Mouse (Mus musculus) kidney, embryonic 16.5 days (tissue): Measurements from ENCODE around the gene Fgd2. TPM values are rescaled to one million over a fixed set of nuclear protein-coding genes. Genes with fewer than 3 reads are reported as not detected.

Experiments
- ATAC-seq: fragments of 200-750 bp; cut with Nextera tagmentation; 2 replicates; pipeline ENCODE4 v1.8.0; 2017; ENCODE audit warnings: moderate TSS enrichment; ENCODE audit not compliant: low FRiP score, low TSS enrichment
- H3K27ac ChIP-seq: fragments of 300-500 bp; sonication (generic); 2 replicates; pipeline ENCODE4 v1.5.1; 2014; ENCODE audit warnings: low read length
- H3K27me3 ChIP-seq: fragments of 300-500 bp; sonication (generic); 2 replicates; pipeline ENCODE4 v1.6.1; 2014; ENCODE audit warnings: low read length, control low read depth, mixed read lengths; ENCODE audit not compliant: insufficient read depth
- H3K36me3 ChIP-seq: fragments of 300-500 bp; sonication (generic); 2 replicates; pipeline ENCODE4 v1.6.1; 2014; ENCODE audit warnings: low read length, control low read depth, mixed read lengths; ENCODE audit not compliant: insufficient read depth
- H3K4me1 ChIP-seq: fragments of 300-500 bp; sonication (generic); 2 replicates; pipeline ENCODE4 v1.6.1; 2014; ENCODE audit warnings: low read length, control low read depth, mixed read lengths; ENCODE audit not compliant: insufficient read depth
- H3K4me2 ChIP-seq: fragments of 300-500 bp; sonication (generic); replicated peaks from 2 replicates; pipeline ENCODE4 v1.6.1; 2014; ENCODE audit warnings: low read depth, low read length
- H3K4me3 ChIP-seq: fragments of 300-500 bp; sonication (generic); 2 replicates; pipeline ENCODE4 v1.5.1; 2014; ENCODE audit warnings: mild to moderate bottlenecking, low read length
- H3K9ac ChIP-seq: fragments of 300-500 bp; sonication (generic); replicated peaks from 2 replicates; pipeline ENCODE4 v1.6.1; 2014; ENCODE audit warnings: low read length
- H3K9me3 ChIP-seq: fragments of 300-500 bp; sonication (generic); 2 replicates; pipeline ENCODE4 v1.6.1; 2016; ENCODE audit warnings: low read length, control low read depth
- WGBS: fragments of 180-500 bp; shearing (Covaris S2); extraction: QIAGEN DNeasy Blood & Tissue Kit; methylation state at CpG from one replicate; pipeline ENCODE4 v1.1.7; 2014; 5-methylcytosine and 5-hydroxymethylcytosine counted together
- polyA plus RNA-seq: library from polyadenylated mRNA; unstranded; fragments of >200 nt; fragmentation: Nextera tagmentation; extraction: Ambion mirVana; gene quantifications from 2 replicates; pipeline ENCODE4 v1.2.1, GENCODE M21; 2015

Fgd2 gene
- polyA plus RNA-seq, 1 experiment from 2014 or later = 14.4 TPM

DNA sequence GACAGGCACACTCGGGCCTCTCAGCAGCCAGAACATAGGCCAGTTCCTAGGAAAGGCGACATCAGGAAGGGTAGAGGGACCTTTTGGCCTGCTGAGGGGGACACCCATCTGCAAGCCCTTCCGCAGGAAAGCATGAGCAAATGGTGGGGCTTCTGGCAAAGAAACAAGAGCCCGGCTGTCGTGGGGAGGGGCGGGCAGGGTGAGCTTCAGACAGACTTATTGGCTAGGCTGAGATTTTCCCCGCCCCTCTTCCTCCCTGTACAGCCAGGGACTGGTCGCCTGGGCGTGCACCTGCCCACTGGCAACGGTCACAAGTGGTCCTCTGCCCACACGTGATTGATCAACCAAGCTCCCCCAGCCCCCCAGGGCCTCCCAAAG is 4.2 kb upstream of the Fgd2 start:
- H3K4me3 ChIP-seq = peak overlapping the region; percentile 43
- ATAC-seq = peak; percentile 95
- 0% methylated on average over 11 of the region's 11 CpGs for WGBS
- no peaks in the 10 kb centered on the region for H3K9me3 ChIP-seq
- H3K27ac ChIP-seq = peak overlapping the region; percentile 98
- no peaks in the 10 kb centered on the region for H3K36me3 ChIP-seq
- peak overlapping the region; percentile 68 for H3K9ac ChIP-seq
- peaks cover 37% of the 10 kb centered on the region for H3K4me1 ChIP-seq
- peak overlapping the region; percentile 70 for H3K4me2 ChIP-seq
- H3K27me3 ChIP-seq = no peaks in the 10 kb centered on the region

DNA sequence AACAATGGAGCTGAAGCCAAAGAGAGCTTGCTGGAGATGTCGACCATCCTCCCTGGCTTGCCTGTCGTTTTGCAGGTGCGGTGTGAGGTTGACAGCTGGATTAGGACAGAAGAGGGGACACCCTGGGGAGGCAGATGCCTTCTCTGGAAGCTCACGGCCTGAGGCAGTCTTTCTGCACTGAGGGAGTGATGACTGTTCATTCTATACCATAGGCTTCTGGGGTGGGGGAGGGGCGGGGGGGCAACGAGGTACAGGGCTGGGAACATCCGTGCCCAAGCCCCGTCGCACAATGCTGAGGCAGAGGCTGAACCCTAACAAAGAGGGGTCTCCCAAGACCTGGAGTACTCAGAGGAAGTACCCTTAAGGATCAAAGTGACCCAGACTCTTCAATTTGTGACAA is 3.8 kb upstream of the Fgd2 start:
- Histone ChIP-seq H3K9me3 (no peaks in the 10 kb centered on the region), H3K4me3 (peak overlapping the region; percentile 43), H3K4me1 (peaks cover 37% of the 10 kb centered on the region), H3K4me2 (peak overlapping the region; percentile 70), H3K27ac (peak overlapping the region; percentile 98), H3K27me3 (no peaks in the 10 kb centered on the region), H3K36me3 (no peaks in the 10 kb centered on the region), H3K9ac (peak overlapping the region; percentile 61)
- ATAC-seq = peak; percentile 19
- WGBS = 6% methylated on average over 9 of the region's 9 CpGs

DNA sequence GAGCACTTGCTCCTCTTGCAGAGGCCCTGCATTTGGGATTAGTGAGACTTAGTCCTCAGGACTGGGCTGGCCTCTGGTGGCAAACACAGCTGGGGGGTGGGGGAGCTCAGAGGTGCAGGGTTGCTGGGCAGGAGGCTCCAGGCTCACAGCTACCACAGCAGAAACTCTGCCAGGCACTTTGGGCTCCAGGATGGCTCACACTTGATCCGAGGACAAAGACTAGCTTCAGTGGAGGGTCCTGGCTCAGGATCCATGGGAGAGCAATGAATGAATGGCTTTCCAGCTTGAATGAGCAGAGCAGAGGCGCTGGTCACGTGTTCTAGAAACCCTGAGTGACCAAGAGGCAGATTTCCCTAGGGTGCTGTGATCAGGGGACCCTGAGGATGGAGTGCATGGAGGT is 1.8 kb upstream of the Fgd2 start:
- 74% methylated on average over 3 of the region's 3 CpGs for WGBS
- Histone ChIP-seq H3K36me3 (no peaks in the 10 kb centered on the region), H3K27ac (no peak overlapping the region), H3K9ac (no peak overlapping the region), H3K27me3 (no peaks in the 10 kb centered on the region), H3K9me3 (no peaks in the 10 kb centered on the region), H3K4me2 (no peak overlapping the region), H3K4me3 (no peak overlapping the region), H3K4me1 (peaks cover 37% of the 10 kb centered on the region)
- ATAC-seq = no peak

DNA sequence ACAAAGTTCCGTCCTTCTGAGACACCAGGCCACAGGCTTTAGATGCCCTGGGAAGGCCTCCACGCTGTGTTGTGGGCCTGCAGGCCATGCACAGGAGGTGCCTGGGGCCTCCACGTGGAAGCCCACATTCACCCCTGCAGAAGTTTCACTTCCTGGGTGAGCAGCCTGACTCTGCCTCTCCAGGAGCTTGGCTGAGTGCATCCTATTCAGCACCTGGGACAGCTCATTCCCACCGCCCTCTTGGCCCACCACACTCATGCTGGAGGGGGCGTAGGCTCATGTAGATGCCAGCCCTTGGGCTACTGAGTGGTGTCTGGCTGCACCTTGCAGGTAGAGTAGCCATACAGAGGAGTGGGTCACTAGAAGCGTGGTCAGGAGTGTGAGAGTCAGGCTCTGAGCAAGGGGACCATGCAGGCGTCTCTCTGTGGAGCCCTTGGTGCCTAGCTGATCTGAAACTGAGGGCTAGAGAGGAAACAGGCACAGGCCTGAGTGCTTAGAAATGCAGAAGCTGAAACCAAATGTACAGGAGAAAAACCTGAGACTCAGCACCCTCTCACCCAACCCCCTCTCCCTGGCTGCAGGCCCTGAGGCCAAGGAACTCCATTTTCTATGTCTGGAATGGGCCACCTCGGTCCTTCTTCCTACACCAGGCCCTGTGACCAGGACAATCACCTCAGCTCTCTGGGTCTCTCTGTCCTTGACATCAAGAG is 1.4 kb downstream of the Fgd2 start:
- no peaks in the 10 kb centered on the region for H3K36me3 ChIP-seq
- H3K4me3 ChIP-seq = no peak overlapping the region
- H3K27me3 ChIP-seq = no peaks in the 10 kb centered on the region
- no peak overlapping the region for H3K4me2 ChIP-seq
- no peak overlapping the region for H3K9ac ChIP-seq
- no peak overlapping the region for H3K27ac ChIP-seq
- H3K4me1 ChIP-seq = peaks cover 10% of the 10 kb centered on the region
- no peaks in the 10 kb centered on the region for H3K9me3 ChIP-seq
- no peak for ATAC-seq
- 51% methylated on average over 8 of the region's 8 CpGs for WGBS

DNA sequence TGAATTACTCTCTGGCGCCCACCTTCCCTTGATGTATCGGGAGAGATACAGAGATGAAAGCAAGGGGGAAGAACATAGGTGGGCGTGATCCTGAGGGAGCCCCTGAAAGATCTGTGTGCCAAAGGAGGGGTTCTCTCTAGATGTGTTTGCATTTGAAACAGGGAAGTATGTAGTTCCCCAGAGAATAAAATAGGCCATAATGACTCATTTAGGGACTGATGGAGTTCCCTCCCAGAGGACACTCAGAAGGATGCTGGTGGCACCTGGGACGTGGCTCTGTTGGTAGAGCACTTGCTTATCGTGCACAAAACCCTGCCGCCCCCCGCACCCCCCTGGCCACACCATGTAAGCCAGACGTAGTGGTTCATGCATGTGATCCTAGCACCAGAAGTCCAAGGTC is 2.4 kb downstream of the Fgd2 start:
- Histone ChIP-seq H3K4me3 (no peak overlapping the region), H3K4me2 (no peak overlapping the region), H3K27ac (no peak overlapping the region), H3K36me3 (no peaks in the 10 kb centered on the region), H3K9ac (no peak overlapping the region), H3K27me3 (no peaks in the 10 kb centered on the region), H3K4me1 (0 out of 2 replicates have a peak, but pooled peaks cover 9% of the 10 kb centered on the region), H3K9me3 (no peaks in the 10 kb centered on the region)
- no peak for ATAC-seq
- WGBS = 86% methylated on average over 8 of the region's 8 CpGs

DNA sequence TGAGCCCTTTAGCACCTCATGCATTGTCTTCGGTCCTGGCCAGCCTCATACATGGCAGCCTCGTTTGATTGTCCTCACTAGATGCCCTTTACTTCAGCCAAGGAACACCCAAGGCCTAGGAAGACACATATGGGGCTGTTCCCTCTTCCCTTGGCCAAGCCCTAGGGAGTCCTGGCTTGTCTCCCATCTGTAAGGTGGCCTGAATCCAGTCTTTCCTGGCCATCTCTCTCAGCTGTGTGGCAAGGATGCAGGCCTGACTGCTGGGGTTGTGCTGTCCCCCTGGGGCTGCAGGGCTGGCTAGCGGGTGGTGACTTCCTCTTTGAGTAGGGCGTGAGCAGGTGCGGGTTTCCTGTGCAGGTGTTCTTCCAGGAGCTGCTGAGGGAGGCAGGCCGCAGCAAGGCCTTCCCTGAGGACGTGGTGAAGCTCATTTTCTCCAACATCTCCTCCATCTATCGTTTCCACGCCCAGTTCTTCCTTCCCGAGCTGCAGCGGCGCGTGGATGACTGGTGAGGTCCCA is 4.4 kb downstream of the Fgd2 start:
- Histone ChIP-seq H3K4me3 (no peak overlapping the region), H3K4me2 (no peak overlapping the region)
- WGBS = 85% methylated on average over 13 of the region's 13 CpGs

DNA sequence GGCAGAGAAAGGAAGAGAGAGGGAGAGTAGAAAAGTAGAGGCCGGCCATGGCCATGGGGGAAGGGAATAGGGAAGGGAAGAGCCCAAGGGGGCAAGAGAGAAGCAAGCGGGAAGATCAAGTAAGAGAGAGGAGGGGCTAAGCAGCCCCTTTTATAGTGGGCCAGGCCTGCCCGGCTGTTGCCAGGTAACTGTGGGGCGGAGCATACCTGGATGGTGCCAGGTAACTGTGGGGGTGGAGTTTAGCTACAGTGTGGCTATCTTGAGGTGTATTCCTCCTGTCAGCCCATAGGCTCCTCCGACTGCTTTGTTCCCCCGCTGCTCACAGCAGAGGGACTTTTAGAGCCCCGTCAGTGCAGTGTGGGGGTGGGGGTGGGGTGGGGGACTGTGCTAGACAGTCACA is 8.0 kb downstream of the Fgd2 start:
- H3K9ac ChIP-seq = peak overlapping the region; percentile 2; the same call in 1 of the 2 replicates
- peak; percentile 32; the same call in 1 of the 2 replicates for ATAC-seq
- no peak overlapping the region for H3K27ac ChIP-seq
- peak overlapping the region; percentile 42 for H3K4me2 ChIP-seq
- no peaks in the 10 kb centered on the region for H3K27me3 ChIP-seq
- peak overlapping the region; percentile 5 for H3K4me3 ChIP-seq
- no peaks in the 10 kb centered on the region for H3K9me3 ChIP-seq
- H3K4me1 ChIP-seq = no peaks in the 10 kb centered on the region
- 18% methylated on average over 7 of the region's 7 CpGs for WGBS
- H3K36me3 ChIP-seq = no peaks in the 10 kb centered on the region

More for the DNA sequence above, 4.4 kb downstream of the Fgd2 start:
- no peaks in the 10 kb centered on the region for H3K27me3 ChIP-seq
- 0 out of 2 replicates have a peak, but pooled peaks cover 9% of the 10 kb centered on the region for H3K4me1 ChIP-seq
- H3K9me3 ChIP-seq = no peaks in the 10 kb centered on the region
- no peaks in the 10 kb centered on the region for H3K36me3 ChIP-seq
- no peak overlapping the region for H3K27ac ChIP-seq
- H3K9ac ChIP-seq = no peak overlapping the region
- no peak for ATAC-seq

DNA sequence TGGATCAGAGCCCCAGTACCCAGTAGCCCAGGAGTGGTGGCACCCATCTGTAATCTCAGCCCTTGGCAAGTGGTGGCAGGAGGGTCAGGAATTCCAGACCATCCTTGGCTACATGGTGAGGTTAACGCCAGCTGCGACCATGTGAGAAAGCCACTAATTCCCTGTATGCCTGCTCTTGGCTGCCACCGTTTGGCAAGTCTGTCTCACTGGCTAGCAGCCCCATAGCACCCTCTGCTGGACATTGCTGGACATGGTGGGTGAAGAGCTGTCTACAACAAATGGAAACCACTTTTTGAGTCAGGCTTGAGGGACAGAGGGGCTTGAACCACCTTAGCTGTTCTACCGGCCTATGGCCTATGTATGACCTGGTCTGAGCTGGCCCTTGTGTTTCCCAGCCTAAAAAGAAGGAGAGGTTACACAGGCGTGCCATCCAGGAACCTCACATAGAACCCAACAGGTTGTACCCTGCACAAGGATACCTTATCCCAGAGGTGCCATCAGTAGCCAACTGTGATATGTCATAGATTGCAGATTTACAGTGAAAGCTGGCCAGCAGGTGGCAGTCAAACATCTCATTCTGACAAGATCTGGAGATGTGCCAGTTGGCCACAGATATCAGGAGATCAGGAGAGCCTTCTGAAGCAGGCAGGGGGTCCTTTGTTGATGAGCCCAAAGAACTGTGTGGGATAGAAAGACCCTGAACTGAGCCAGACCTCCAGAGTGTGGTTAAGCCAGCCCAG is 10.4 kb downstream of the Fgd2 start:
- Histone ChIP-seq H3K27me3 (no peaks in the 10 kb centered on the region), H3K4me2 (no peak overlapping the region), H3K9ac (no peak overlapping the region), H3K36me3 (no peaks in the 10 kb centered on the region), H3K27ac (no peak overlapping the region), H3K9me3 (no peaks in the 10 kb centered on the region), H3K4me3 (no peak overlapping the region), H3K4me1 (no peaks in the 10 kb centered on the region)
- ATAC-seq = peak; percentile 46; the same call in 1 of the 2 replicates
- WGBS = 7% methylated on average over 5 of the region's 5 CpGs

DNA sequence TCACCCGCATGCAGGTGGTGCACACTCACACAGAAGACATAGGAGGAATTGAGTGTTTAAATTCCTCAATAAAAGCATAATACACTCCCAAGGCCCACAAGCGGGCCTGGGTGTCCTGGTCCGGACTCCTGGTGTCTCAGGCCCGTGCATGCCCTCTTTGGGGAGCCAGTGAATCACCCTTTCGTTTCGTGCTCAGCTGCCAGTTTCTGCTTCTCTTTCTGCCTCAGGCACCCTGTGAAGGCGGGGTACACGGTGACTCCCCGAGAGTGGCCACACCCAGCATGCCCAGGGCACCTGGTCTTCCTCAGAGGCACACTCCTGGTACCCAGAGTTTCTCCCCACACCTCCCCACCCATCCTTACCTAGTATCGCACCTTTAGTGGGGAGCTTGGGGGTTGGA is 15.2 kb downstream of the Fgd2 start:
- no peak for ATAC-seq
- WGBS = 84% methylated on average over 10 of the region's 10 CpGs
- H3K27me3 ChIP-seq = no peaks in the 10 kb centered on the region
- no peak overlapping the region for H3K4me2 ChIP-seq
- no peaks in the 10 kb centered on the region for H3K36me3 ChIP-seq
- no peaks in the 10 kb centered on the region for H3K4me1 ChIP-seq
- H3K9ac ChIP-seq = no peak overlapping the region
- H3K9me3 ChIP-seq = no peaks in the 10 kb centered on the region
- H3K4me3 ChIP-seq = no peak overlapping the region
- no peak overlapping the region for H3K27ac ChIP-seq

DNA sequence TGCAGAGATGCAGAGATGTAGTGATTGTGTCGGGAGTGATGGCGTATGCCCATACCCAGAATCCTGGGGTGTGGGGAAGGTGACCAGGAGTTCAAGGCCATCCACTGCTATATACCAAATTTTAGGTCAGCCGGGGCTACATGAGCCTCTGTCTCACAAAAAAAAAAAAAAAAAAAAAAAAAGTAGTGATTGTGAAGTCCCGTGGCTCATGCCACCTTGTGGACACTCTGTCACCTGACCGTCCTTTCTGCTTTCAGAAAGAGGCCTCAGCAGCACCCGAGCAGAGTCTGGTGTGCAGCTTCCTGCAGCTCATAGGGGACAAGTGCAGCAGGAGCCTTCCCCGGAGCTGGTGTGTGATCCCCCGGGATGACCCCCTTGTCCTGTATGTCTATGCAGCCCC is 17.3 kb downstream of the Fgd2 start:
- Histone ChIP-seq H3K36me3 (no peaks in the 10 kb centered on the region), H3K4me2 (no peak overlapping the region), H3K9me3 (no peaks in the 10 kb centered on the region), H3K4me1 (no peaks in the 10 kb centered on the region), H3K27ac (no peak overlapping the region), H3K27me3 (no peaks in the 10 kb centered on the region), H3K9ac (no peak overlapping the region), H3K4me3 (no peak overlapping the region)
- no peak for ATAC-seq
- 67% methylated on average over 8 of the region's 8 CpGs for WGBS
